Mouse (Mus musculus) cerebellum, postnatal 25 days (tissue): ENCODE data around the gene Anp32b.

ENCODE experiments used
- DNase-seq, 2 experiments: peaks; one replicate each; pipeline ENCODE4 v3.0.0; 2021; ENCODE audit warnings: mixed read lengths in 2 of 2

Anp32b gene

DNA sequence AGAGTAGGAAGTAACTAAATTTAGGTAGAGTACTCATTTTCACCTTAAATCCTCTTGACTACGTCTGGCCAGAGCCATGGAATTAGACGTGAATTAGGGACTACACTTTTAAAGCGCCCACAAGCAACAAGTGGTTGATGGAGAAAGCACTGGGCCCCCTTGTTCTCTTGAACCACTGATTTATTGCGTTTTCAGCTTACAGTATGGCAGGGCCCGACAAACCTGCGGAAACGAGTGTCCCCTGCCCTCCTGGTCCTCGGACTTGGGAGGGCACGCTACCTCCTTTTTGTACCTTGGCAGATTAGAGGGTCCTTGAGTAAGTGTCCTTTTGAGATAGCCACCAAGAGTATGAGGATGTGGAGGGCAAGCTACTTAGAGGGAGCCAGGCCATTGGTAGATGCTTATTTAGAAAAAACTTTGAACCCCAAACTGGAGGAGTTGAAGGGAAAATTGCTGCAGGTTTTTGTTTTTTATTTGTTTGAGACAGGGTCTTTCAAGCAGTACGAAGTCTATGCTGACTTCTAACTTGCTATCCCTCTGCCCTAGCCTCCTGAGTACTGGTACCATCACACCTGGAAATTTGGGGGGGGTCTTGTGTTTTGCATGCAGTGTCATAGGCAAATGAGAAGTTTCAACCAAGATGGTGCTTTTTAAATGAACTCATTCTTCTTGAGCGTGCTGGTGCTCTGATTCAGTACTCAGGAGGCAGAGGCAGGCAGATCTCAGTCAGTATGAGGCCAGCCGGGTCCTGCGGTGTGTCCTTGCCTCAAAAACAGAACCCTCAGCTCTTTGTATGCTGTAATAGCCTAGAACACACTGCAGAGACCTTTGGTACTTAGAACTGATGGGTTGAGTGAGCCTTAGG, 2.4 kb downstream of the Anp32b start:
- no peak for DNase-seq

DNA sequence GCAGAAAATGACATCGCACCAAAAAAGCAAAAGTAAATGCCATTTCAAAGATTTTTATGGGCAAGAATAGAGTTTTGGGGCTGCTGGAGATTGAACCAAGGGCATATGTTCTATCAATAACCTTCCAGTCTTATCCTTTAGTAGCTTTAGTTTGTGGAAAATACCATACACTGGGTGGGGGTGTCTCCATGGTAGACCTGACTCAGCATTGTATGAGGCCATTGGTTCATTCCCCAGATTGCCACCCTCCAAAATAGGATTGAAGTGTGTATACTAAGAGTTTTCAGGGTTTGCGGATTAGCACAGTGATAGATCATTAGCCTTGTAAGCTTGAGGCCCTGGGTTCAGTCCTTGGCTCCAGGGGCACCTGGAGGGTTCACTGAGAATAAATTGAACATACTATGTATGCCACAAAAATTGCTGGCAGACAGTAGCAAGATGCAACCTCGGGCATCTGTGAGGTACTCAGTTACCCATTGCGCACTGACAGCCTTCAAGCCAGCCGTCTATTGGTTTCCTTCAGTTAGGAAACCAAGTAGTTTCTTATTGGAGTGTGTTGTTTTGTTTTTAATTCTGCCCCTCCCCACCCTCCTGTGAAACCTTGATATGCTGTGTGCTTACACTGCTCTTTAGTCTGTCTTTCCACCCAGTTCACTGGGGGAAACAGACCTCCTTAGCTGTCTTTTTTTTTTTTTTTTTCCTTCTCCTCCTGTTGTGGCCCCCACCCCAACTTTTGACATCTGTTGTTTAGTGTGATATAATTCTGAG, 3.6 kb downstream of the Anp32b start:
- no peak for DNase-seq

DNA sequence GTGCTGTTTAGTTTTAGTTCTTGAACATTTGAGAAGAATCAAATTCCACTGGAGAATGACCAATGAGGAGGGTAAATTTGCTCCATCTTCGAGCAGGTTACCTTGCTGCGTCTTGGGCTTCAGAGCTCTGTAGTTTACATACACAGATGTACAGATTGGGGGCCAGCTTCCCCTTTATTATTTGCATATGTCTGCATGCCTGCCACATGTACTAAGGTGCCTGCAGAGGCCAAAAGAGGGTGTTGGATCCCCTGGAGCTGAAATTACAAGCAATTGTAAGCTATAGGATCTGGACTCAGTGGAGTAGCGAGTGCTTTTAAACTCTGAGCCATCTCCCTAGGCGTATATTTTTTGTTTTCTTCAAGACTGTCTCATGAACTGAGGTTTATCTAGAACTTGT, 6.1 kb downstream of the Anp32b start:
- no peak for DNase-seq

DNA sequence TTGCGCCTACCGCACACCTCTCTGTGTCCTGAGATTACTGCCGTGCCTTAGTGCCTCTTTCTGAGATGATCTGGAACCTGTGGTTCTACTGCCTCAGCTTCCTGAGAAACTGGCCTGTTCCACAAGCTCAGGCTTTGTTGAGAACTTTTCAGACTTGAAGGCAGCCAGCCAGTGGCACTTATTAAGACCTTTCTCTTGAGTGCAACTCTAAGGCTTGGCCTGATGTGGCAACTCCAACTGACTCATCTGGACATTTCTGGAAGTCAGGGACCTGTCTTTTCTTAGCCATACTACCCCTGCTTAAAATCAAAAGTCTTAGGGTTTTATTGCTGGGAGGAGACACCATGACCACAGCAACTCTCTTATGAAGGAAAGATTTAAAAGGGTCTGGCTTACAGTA, 6.5 kb downstream of the Anp32b start:
- DNase-seq: no peak

DNA sequence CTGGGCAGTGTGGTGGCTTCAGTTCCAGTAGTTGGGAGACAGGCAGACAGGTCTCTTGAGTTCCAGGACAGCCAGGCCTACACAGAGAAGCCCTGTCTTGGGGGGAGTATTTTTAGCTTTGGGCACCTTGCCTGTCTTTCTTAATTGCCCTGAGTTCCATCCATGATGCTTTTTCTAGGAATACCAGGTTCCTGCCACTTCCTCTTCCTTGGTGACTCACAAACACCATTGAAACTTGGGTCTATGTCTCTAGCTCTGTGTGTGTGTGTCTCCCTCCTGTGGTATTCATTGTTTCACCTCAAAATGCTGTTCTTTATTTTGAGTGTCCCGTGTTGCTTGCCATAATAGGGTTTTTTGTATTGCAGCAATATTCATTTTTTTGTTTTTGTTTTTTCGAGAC, 7.7 kb downstream of the Anp32b start:
- no peak for DNase-seq

DNA sequence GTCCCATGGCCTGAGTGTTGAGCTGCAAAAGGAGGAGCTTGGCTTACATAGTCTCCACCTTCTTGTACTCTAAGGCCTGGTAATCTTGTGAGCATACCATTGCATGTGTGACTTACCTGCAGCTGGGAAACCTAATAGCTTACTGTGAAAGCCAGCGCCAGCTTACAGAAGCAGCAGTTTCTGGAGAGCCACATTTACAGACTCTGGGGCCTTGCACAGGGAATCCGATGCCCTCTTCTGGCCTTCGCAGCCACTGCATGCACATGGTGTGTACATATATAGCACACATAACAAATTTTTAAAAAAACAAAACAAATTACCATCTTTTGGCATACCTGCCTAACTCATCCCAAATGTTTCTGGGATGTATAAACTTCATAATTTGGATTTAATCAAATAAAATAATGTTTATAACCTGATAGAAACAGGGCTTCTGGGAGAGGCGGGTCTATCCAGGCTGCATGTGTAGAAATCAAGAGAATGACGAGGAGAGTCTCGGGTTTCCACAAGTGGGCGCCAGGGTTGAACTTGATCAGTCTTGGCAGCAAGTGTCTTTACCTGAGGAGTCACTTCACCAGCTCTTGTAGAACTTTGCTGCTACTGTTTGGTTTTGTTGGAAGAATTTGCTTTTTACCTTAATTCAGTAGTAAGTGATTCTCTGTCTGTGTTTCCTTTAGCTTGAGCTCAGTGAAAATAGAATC, 12.6 kb downstream of the Anp32b start:
- DNase-seq: peak in 1 of 2 experiments; percentile 63

DNA sequence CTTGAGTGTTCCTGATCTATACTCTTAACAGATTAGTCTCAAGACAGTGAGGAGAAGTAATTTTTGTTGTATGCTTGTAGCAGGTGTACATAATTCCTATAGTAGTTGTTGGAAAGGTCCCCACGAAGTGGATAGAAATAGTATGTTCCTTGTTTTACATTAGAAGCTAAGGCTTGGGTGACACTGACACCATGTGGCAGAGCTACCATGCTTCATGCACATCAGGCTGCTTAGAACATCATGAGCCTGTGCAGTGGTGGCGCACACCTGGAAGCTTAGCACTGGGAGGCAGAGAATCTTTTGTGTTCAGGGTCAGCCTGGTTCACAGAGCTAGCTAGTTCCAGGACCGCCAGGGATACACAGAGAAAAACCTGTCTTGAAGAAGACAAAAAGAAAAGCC, 15.0 kb downstream of the Anp32b start:
- no peak for DNase-seq

DNA sequence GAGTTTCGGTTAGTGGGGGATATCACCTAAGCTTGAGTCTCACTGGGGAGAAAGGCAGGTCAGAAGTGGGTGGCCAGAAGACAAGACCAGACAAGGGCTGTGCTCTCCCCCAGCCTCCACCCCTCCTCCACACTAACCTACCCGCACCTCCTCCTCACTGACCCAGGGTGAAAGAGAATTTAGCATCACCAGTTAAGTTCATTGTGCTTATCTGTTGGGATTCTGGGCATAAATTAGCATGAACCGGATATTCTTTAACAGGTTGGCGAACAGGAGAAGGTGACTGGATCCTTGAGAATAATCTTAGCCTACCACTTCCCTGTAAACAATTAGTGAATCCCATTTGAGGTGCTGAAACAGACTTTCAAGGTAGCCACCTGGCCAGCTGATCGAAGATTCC, 24.4 kb downstream of the Anp32b start:
- DNase-seq: no peak

DNA sequence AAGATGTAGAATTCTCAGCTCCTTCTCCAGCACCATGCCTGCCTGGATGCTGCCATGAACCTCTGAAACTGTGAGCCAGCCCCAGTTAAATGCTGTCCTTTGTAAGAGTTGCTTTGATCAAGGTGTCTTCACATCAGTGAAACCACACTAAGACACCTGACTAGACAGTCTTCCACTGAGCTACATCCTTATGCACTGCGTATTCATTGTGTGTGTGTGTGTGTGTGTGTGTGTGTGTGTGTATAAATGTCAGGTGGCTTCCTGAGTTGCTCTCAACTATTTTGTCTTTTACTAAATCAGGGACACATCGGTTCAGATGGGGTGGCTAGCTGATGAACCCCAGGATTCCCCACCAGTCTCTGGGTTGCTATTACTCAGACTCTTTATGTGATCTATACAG, 28.4 kb downstream of the Anp32b start:
- no peak for DNase-seq

DNA sequence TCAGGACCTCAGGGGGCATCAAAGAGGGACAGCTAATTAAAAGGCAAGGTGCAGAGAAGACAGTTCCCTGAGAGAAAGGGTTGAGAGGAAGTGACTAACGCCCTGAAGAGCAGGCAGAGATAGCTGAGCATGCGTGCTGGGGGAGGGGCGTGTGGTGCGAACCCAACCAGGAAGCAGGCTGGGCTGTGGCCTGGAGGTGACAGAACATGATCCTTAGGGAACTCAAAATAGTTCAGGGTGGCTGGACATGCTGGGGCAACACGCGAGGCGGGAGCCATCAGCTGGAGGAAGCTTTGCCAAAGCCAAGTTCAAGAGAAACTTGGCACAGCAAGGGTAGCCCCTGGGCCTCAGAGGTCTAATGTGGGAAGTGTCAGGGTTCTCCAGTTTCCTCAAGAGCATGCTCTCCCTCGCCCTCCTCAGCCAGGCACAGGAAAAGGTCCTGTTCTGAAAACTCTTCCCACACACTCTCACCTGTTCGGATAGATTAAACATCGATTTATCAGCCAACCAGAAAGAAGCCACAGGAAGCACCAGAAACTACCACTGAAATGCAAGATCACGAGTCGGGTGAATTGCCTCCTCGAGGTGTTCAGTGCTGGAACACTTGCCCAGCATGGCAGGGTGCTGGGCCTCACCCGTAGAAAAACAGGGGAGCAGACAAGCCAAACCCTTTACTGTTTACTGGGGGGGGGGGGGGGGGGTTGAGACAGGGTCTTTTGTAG, 35.2 kb downstream of the Anp32b start:
- DNase-seq: peak in 1 of 2 experiments; percentile 33

DNA sequence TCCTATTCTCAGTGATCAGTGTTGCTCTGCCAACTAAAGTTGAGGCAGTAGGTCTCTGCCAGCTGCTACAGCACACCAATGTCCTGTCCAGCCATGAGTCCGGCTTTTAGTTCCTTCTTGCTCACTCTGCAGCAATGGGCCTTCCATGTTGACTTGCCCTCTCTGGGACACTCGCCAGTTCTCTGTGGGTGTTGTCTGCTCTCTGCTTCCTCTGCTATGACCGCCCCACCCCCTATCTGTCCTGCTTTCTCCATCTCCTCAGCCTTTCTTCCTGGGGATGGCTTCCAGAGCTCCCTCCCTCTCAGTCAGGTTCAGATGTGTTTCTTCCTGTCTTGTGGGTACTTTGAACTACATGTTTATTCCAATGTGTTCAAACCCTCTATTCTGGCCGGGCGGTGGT, 36.6 kb downstream of the Anp32b start:
- DNase-seq: peak; percentile 50 to 73

DNA sequence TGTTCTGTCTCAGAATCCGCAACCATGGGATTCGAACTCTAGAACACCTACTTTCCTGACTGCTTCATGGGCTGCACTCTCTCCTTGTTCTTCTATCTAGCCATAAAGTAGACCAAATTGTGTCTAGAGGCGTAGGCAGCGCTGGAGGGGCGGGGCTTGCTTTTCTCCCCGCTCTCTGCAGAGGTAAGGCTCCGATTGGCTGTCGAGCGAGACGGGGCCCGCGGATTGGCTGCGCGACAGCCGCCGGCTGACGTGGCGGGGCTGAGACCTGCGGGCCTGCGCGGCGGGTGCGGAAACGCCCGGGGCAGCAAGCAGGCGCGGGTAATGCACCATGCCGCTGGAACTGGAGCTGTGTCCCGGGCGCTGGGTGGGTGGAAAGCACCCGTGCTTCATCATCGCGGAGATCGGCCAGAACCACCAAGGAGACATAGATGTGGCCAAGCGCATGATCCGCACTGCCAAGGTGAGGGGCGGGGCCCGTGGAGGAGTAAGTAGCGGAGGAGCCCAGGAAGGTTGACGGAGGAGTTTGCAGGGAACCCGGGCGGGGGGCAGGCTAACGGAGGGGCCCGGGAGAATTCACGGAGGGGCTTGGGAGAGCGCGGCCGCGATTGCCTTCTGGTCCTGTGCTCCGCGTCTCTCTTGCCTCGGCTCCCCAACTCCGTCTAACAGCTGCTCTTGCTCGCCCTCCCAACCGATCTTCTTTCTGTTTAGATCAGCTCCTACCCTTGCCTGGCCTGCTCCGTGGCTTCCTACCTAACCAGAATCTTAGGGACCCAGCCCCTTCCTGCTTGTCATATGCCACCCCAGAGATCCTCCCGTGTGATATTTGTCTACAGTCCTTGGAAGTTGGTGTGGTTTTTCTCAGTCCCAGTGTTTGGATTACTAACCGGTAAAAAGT, 38.6 kb downstream of the Anp32b start, which contains the start of gene Nans:
Nans (plus strand) TSS at position 221 of the 898 bp plus-strand sequence.
- DNase-seq: peak; percentile 94 to 97

DNA sequence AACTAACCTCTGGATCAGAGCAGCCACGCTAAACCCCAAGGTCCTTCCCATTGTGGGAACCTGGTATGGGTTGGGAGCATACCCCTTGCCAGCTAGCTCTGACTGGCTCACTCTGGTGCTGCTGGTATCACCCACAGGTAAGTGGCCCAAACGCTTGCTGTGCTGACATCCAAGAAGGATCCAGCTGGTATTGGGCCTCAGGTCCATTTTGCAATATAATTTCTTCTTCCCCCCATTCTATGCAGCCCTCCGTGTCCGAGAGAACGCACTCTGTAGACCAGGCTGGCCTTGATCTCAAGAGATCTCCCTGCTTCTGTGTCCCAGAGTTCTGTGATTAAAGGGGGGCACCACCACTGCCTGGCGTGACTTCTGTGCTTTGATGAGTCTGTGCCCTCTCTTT, 42.4 kb downstream of the Anp32b start:
- DNase-seq: no peak

DNA sequence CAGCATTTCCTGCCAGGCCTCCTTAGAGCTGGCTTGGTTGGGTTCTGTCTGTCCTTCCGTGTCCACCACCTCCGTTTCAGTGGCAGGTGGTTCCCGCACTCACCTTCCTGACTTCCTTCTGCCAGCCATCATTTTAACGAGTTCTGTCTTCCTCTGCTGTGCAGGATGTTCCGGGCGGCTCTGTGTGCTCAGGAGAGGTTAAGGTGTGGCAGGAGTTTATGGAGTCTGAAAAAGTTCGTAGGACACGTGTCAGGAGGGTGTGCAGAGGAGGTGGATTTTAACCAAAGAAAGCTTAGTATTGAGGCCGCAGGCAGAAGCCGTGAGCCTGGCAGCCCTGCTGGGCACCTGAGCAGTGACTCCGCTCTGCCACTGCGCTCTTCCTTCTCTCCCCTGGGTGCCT, 44.8 kb downstream of the Anp32b start:
- no peak for DNase-seq

DNA sequence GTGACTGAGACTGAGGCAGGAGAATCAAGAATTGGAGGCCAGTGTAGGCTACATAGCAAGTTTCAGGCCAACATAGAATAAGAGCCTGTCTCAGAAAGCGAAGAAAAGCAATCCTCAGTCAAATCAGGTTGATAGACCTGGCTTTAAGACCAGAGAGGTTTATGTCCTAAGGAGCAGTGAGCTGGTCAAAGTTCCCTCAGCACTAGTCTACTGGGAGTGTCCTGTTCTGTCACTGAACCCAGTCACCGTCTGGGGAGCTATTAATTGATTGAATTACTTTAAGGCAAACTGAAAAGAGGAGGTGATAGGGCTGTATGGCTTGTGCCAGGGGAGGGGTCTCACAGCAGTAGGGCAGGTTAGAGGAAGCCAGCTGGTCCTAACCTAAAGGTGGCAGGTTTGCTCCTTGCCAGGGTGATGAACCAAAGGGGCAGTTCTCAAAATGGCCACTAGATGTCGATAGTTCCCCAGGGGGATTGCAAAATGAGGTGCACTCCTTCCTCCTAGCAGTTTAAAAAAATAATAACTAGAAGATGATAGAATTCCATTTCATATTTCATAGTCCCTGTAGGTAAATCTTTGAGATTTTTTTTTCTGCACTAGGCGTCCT, 46.7 kb downstream of the Anp32b start:
- DNase-seq: peak; percentile 78 to 85

DNA sequence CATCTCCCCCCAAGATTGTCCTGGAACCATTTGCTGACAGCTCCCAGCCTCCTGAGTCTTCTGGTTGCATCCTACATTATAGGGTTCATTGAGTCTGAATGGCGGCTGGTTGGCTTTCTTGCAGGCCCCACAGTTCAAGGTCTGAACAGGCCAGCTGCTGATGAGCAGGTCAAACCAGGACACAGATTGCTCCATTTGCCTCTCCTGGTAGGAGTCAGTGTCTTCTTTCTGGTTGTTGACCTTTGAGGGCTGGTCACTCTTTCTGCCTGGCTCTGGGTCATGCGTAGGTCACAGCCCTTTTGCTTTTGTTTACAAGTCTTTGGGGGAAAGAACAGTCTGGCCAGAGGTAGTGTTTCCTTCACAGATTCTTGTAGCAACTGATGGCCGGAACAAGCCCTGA, 47.8 kb downstream of the Anp32b start:
- DNase-seq: no peak

DNA sequence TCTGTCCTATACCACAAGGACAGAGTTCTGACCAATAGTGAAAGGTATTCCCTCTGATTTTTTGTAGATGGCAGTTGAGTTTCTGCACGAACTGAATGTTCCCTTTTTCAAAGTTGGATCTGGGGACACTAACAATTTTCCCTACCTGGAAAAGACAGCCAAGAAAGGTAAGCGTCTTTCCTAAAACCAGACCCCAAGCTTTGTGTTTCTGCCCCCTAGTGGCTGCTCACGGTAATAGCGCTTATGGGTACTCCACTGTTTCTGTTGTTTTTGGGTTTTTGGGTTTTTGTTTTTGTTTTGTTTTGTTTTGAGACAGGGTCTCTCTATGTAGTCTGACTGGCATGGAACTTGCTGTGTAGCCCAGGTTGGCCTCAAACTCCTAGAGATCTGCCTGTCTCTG, 48.3 kb downstream of the Anp32b start:
- DNase-seq: peak; percentile 66 to 79

DNA sequence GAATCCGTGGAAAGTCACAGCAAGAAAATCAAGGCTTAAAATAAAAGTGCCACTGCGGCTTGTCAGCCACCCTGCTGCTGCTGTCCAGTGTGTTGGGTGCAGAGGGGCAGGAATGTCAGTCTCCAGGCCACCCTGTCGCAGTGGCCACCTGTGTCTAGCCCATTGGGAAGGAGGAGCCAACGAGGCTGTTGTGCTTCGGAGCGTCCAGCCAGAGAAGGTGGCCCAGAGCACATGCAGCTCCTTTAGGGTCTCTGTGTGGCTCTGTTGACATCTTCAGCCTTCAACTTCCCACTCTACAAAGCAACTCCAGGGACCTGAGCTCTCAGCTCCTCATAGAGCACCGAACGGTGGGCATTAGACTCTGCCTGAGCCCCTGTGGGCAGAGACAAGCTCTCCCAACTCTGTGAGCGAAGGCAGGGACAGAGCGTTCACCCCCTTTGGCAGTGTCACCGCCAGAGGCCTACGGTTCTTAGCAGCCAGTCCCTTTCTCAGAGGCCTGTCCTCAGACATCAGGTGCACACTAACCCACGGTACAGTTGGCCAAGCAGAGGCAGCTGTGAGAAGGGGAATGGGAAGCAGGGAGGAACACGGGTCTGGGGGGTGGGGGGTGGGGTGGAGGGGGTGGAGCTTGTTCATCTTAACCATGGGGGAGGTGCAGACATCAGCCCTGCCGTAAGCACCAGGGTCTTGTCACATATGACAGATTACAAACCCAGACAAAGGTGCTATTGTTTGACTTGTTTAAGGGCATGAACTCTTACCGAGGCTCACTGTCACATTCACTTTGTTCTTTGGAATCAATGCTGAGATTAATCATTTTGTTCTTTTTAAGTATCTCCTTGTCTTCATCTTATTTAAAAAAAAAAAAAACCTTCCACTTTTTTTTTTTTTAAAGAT, 52.2 kb downstream of the Anp32b start:
- DNase-seq: no peak

DNA sequence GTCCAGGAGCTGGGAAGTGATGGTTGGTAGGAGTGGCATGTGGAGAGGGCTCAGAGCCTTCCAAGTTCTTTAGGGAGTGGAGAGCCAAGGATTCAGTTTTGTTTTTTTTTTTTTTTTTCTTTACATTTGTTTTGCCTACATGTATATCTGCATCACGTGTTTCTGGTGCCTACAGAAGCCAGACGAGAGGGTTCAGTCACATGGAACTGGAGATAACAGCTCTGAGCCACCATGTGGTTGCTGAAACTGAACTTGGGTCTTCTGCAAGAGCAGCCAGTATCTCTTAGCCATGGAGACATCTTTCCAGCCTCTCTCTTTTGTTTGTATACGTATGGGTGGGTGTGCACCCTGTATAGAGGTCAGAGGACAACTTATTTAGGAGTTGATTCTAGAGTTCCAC, 53.2 kb downstream of the Anp32b start:
- DNase-seq: no peak
